Mouse (Mus musculus) forebrain, embryonic 11.5 days (tissue): Measurements from ENCODE around the gene Rassf5. TPM values are rescaled to one million over a fixed set of nuclear protein-coding genes. Genes with fewer than 3 reads are reported as not detected.
"Not testable (repeated sequence)": the region's sequence is repeated elsewhere in the genome, so short reads cannot be mapped to it uniquely, and the experiment has no call there.

Source experiments
- ATAC-seq: fragments of 200-750 bp; cut with Nextera tagmentation; replicated peaks from 2 replicates; pipeline ENCODE4 v1.8.0; 2017; ENCODE audit warnings: moderate TSS enrichment; ENCODE audit not compliant: low FRiP score
- DNase-seq: peaks from one replicate; pipeline ENCODE4 v3.0.0-alpha.2; 2017; ENCODE audit warnings: low spot score
- H3K27ac ChIP-seq: fragments of 300-500 bp; sonication (generic); 2 replicates; pipeline ENCODE4 v1.5.1; 2014; ENCODE audit warnings: low read depth, low read length
- H3K27me3 ChIP-seq: fragments of 300-500 bp; sonication (generic); 2 replicates; pipeline ENCODE4 v1.6.1; 2014; ENCODE audit warnings: mild to moderate bottlenecking, low read length, mixed read lengths; ENCODE audit not compliant: control insufficient read depth, insufficient read depth
- H3K36me3 ChIP-seq: fragments of 300-500 bp; sonication (generic); 2 replicates; pipeline ENCODE4 v1.6.1; 2014; ENCODE audit warnings: mild to moderate bottlenecking, low read length, moderate library complexity, mixed read lengths; ENCODE audit not compliant: control insufficient read depth, insufficient read depth
- H3K4me1 ChIP-seq: fragments of 300-500 bp; sonication (generic); replicated peaks from 2 replicates; pipeline ENCODE4 v1.6.1; 2014; ENCODE audit warnings: low read length, mixed read lengths; ENCODE audit not compliant: control insufficient read depth, insufficient read depth
- H3K4me2 ChIP-seq: fragments of 300-500 bp; sonication (generic); 2 replicates; pipeline ENCODE4 v1.6.1; 2014; ENCODE audit warnings: low read depth, mild to moderate bottlenecking, low read length, moderate library complexity, mixed read lengths; ENCODE audit not compliant: severe bottlenecking
- H3K4me3 ChIP-seq: fragments of 300-500 bp; sonication (generic); 2 replicates; pipeline ENCODE4 v1.5.1; 2014; ENCODE audit warnings: low read depth, low read length
- H3K9ac ChIP-seq: fragments of 300-500 bp; sonication (generic); 2 replicates; pipeline ENCODE4 v1.6.1; 2014; ENCODE audit warnings: low read length
- H3K9me3 ChIP-seq: fragments of 300-500 bp; sonication (generic); 2 replicates; pipeline ENCODE4 v1.6.1; 2016; ENCODE audit warnings: low read length, mixed read lengths; ENCODE audit not compliant: control insufficient read depth
- WGBS: fragments of 180-500 bp; shearing (Covaris S2); extraction: QIAGEN DNeasy Blood & Tissue Kit; methylation state at CpG from one replicate; pipeline ENCODE4 v1.1.7; 2014; 5-methylcytosine and 5-hydroxymethylcytosine counted together
- polyA plus RNA-seq: library from polyadenylated mRNA; unstranded; fragments of >200 nt; fragmentation: Nextera tagmentation; extraction: Ambion mirVana; gene quantifications from 2 replicates; pipeline ENCODE4 v1.2.1, GENCODE M21; 2014

The Rassf5 gene
- polyA plus RNA-seq, 1 experiment from 2014 or later, result 0.95 TPM

GRCm38 (mm10) chr1:131269797-131270578 is 24.9 kb upstream of the Rassf5 start:
- H3K27me3 ChIP-seq, result no peaks in the 10 kb centered on the region
- H3K4me1 ChIP-seq, result no peaks in the 10 kb centered on the region
- no peak overlapping the region; the same call in 1 of the 2 replicates for H3K9ac ChIP-seq
- no peak overlapping the region for H3K27ac ChIP-seq
- ATAC-seq, result peak; percentile 62
- peak overlapping the region; percentile 21; the same call in 1 of the 2 replicates for H3K4me2 ChIP-seq
- no peak overlapping the region for H3K4me3 ChIP-seq
- peak; percentile 89 for DNase-seq
- H3K36me3 ChIP-seq, result no peaks in the 10 kb centered on the region
- 30% methylated on average over 22 of the region's 22 CpGs for WGBS
- H3K9me3 ChIP-seq, result no peaks in the 10 kb centered on the region

GRCm38 (mm10) chr1:131268776-131269175 is 23.7 kb upstream of the Rassf5 start:
- WGBS, result 88% methylated on average over 10 of the region's 10 CpGs
- Histone ChIP-seq H3K36me3 (no peaks in the 10 kb centered on the region), H3K27ac (no peak overlapping the region), H3K4me3 (no peak overlapping the region), H3K9ac (no peak overlapping the region), H3K9me3 (no peaks in the 10 kb centered on the region), H3K27me3 (no peaks in the 10 kb centered on the region), H3K4me2 (no peak overlapping the region), H3K4me1 (no peaks in the 10 kb centered on the region)
- ATAC-seq (no peak), DNase-seq (no peak)

- H3K27ac ChIP-seq, result no peak overlapping the region
- no peak overlapping the region for H3K4me2 ChIP-seq
- H3K36me3 ChIP-seq, result no peaks in the 10 kb centered on the region
- WGBS, result 72% methylated on average over 12 of the region's 12 CpGs
- no peak for DNase-seq
- H3K27me3 ChIP-seq, result no peaks in the 10 kb centered on the region
- H3K4me3 ChIP-seq, result no peak overlapping the region
- no peaks in the 10 kb centered on the region for H3K9me3 ChIP-seq
- H3K9ac ChIP-seq, result no peak overlapping the region
- ATAC-seq, result no peak
- no peaks in the 10 kb centered on the region for H3K4me1 ChIP-seq
Measured at GRCm38 (mm10) chr1:131263905-131264304, 18.8 kb upstream of the Rassf5 start.

GRCm38 (mm10) chr1:131260309-131260656 is 15.2 kb upstream of the Rassf5 start:
- Histone ChIP-seq H3K27ac (no peak overlapping the region), H3K4me2 (no peak overlapping the region), H3K4me3 (no peak overlapping the region), H3K36me3 (no peaks in the 10 kb centered on the region), H3K9ac (no peak overlapping the region), H3K27me3 (no peaks in the 10 kb centered on the region), H3K9me3 (no peaks in the 10 kb centered on the region), H3K4me1 (no peaks in the 10 kb centered on the region)
- ATAC-seq (no peak), DNase-seq (peak; percentile 85)
- 33% methylated on average over 10 of the region's 10 CpGs for WGBS

GRCm38 (mm10) chr1:131259632-131260308 is 14.7 kb upstream of the Rassf5 start:
- DNase-seq (no peak), ATAC-seq (no peak)
- no peak overlapping the region for H3K27ac ChIP-seq
- WGBS, result 69% methylated on average over 10 of the region's 10 CpGs
- no peaks in the 10 kb centered on the region for H3K27me3 ChIP-seq
- no peak overlapping the region for H3K9ac ChIP-seq
- no peaks in the 10 kb centered on the region for H3K9me3 ChIP-seq
- no peaks in the 10 kb centered on the region for H3K4me1 ChIP-seq
- H3K4me2 ChIP-seq, result no peak overlapping the region
- H3K4me3 ChIP-seq, result no peak overlapping the region
- H3K36me3 ChIP-seq, result no peaks in the 10 kb centered on the region

GRCm38 (mm10) chr1:131257288-131257687 is 12.2 kb upstream of the Rassf5 start:
- H3K27ac ChIP-seq, result no peak overlapping the region
- no peaks in the 10 kb centered on the region for H3K36me3 ChIP-seq
- H3K27me3 ChIP-seq, result no peaks in the 10 kb centered on the region
- DNase-seq (no peak), ATAC-seq (no peak)
- H3K4me2 ChIP-seq, result no peak overlapping the region
- H3K9ac ChIP-seq, result no peak overlapping the region
- 76% methylated on average over 6 of the region's 6 CpGs for WGBS
- H3K4me1 ChIP-seq, result no peaks in the 10 kb centered on the region
- H3K4me3 ChIP-seq, result no peak overlapping the region
- H3K9me3 ChIP-seq, result no peaks in the 10 kb centered on the region

- WGBS, result 80% methylated on average over 7 of the region's 7 CpGs
- H3K9me3 ChIP-seq, H3K9ac ChIP-seq: not testable (repeated sequence)
Measured at GRCm38 (mm10) chr1:131252516-131253250, 7.6 kb upstream of the Rassf5 start.

GRCm38 (mm10) chr1:131246433-131247395 is 1.7 kb upstream of the Rassf5 start:
- ATAC-seq (no peak; the same call in 1 of the 2 replicates), DNase-seq (peak; percentile 55)
- Histone ChIP-seq H3K9ac (no peak overlapping the region), H3K9me3 (no peaks in the 10 kb centered on the region), H3K4me1 (peaks cover 5% of the 10 kb centered on the region; the same call in 1 of the 2 replicates), H3K4me2 (no peak overlapping the region), H3K36me3 (no peaks in the 10 kb centered on the region), H3K27me3 (peaks cover 28% of the 10 kb centered on the region), H3K4me3 (no peak overlapping the region), H3K27ac (no peak overlapping the region)
- WGBS, result 19% methylated on average over 7 of the region's 7 CpGs

More at GRCm38 (mm10) chr1:131252516-131253250, 7.6 kb upstream of the Rassf5 start:
- not testable (repeated sequence) for H3K36me3 ChIP-seq, H3K4me3 ChIP-seq, H3K4me2 ChIP-seq, H3K4me1 ChIP-seq, DNase-seq, H3K27me3 ChIP-seq, H3K27ac ChIP-seq, ATAC-seq
